Mouse (Mus musculus) spleen, adult 12 weeks (tissue): ENCODE results near the gene Stpg3.

Experiments used
- DNase-seq: peaks from one replicate; pipeline ENCODE4 v3.0.0; 2022; ENCODE audit warnings: low spot score

Gene Stpg3

DNA sequence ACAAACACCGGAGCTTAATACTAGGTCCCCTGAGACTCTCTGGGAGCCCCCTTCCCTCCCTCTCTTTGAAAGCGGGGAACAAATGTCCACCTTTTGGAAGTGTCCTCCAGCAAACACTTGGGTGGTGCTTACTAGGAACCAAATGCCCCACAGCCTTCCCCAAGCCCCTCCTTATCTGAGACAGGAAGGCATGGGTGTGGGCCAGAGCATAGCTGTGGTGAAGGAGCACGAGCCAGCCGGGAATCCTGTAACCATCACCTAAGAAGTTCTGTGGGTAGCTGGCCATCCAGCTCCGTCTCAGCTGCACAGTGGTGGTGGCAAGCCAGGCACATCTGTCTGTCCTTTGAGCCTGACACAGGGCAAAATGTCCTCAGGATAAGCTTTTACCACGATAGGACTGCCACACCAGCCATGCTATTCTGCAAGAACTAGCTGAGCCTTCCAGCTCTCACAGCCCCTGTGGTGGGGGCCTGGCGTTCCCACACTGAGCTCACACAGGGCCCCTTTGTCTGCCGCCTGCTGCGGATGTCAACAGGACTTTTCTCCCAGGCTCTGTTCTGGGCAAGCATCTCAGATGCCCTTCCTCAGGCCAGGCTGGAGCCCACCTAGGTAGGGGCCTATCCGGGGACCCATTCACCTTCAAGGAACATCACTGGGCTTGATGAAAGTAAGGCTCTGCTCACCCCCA, 36.0 kb downstream of the Stpg3 start:
- no peak for DNase-seq

GRCm38 (mm10) chr2:25177685-25178084, 36.8 kb downstream of the Stpg3 start:
- no peak for DNase-seq

- DNase-seq = no peak
Observed at GRCm38 (mm10) chr2:25177076-25177475, 37.4 kb downstream of the Stpg3 start.

DNA sequence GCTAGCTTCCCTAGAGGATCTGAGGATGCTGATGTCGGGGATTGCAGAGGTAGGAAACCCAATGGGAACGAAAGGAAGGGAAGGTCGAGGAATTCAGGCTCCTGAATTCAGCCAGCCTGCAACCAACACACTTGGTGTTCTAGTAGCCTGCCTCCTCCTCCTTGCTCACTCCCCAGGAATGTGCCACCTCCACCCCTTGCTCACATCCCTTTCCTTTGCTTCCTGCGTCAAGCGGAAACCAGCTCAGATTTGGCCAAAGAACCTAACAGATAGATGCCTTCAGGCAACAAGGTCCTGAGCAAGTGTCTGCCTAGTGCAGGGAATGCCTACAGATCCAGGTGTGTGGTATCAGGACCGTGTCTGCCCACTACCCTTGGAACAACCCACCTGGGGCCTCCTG, 37.9 kb downstream of the Stpg3 start:
- DNase-seq = no peak

DNA sequence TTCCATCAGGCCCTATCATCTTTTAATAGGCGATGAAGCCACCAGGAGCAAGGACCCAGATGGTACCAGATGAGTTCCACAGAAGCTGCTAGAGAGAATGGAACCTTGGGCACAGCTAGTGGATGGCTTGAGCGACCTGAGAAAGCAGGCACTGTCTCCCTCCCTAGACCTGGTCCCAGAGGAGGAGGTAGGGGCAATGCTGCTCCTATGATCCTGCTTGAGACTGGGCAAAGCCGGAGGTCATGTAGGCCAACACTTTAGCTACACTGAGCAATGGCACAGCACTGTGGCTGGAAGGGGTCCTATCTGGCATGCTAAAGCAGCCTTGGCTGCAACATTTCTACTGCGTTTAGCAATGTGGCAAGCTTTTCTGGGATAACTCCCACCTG, 38.8 kb downstream of the Stpg3 start:
- no peak for DNase-seq

DNA sequence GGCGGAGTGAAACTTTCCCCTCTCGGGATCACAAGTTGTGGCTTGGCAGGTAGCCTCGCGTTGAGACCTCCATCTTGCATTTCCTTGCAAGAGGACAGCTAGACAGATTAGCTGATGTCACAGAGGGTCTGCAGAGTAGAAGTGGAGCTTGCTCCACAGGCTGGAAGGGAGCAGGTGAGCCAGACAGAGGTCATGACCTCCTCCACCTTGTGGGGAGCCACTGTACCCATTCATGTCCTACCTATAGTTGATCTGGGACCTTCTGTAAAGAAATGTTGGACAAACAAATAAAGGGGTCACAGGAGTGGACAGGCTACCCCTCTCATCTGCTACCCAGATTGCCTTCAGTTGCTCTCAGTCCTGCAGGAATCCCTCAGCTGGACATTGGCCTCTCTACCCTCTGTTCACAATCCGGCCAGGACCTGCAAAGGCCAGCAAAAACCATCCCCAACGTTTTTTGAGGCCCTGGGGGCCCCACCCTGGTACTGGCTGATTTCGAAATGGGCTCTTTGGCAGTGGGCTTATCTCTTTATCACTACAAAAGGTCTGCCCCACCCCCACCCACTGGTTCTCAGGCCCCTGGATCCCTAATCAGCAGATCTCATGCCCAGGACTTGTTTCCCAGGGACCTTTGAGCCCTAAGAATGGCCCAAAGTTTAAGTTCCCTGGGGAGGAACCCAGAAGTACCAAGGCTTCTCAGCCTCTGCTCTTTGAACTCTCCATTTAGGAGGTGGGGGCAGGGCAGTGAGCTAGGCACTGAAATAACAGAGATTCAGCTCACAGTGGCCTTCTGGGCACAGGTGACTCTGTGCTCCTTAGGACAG, 39.4 kb downstream of the Stpg3 start:
- DNase-seq = no peak

GRCm38 (mm10) chr2:25173821-25174220, 40.6 kb downstream of the Stpg3 start:
- DNase-seq = no peak

DNA sequence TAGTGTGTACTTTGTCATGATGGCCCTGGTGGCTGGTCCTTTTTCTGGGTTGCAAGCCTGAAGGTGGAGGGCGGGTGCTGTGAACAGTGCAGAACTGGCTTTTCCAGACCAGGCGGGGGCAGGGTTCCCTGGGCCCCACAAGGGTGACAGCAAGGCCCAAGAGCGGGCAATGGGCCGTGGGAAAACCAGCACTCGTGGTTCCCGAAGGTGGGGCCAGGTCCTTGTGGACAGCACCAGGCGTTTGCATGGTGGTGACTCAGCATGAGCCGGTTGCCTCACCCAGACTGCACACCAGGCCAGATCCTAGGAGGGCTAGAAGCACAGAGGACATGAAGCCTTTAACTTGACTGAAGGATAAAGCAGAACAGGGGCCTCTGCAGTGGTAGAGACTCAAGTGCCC, 41.8 kb downstream of the Stpg3 start:
- DNase-seq = no peak

GRCm38 (mm10) chr2:25171769-25172153, 42.7 kb downstream of the Stpg3 start:
- no peak for DNase-seq

- DNase-seq = no peak
Observed at GRCm38 (mm10) chr2:25171101-25171768, 43.2 kb downstream of the Stpg3 start.

GRCm38 (mm10) chr2:25170326-25171100, 43.9 kb downstream of the Stpg3 start:
- no peak for DNase-seq

GRCm38 (mm10) chr2:25169778-25170177, 44.7 kb downstream of the Stpg3 start:
- DNase-seq = no peak

- no peak for DNase-seq
Observed at GRCm38 (mm10) chr2:25168665-25168978, 45.8 kb downstream of the Stpg3 start.

DNA sequence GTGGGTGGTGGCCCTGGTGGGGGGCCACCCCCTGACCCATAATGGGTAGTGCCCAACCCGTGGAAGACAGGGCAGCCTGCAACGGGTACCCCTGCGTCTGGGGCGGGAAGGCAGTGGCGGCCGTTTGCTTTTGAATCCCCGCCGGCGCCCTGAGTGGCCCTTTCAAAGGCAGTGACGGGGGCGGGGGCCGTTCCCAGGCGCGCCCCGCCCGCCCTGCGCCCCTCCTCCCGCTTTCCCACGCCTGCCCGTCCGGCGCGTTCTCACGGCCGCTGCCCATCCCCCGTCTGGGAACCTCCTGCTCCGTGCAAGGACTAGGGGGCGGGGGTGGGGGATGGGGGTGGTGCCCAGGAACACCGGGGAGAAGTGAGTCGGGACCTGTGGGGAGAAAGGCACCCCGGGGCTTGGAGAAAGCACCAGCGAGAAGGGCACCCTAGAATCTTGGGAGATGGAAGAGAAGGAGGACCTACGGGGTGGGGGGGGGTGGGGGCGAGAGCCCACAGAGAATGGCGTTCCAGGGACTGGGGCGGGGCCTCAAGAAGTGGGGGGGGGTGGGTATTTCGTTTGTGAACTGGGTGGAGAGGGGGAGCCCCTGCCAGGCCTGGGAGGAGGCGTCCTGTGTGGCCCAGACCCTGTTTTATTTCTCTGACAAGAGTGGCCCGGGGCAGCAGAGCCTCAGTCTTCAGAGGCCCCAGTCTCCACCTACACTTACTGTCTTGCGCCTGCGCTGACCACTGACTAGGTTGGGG, 46.3 kb downstream of the Stpg3 start:
- no peak for DNase-seq

- no peak for DNase-seq
Observed at GRCm38 (mm10) chr2:25167481-25167880, 47.0 kb downstream of the Stpg3 start.
